Mouse (Mus musculus) layer of hippocampus, adult 9-10 months (tissue): ENCODE measurements around the gene Fam198a.
"Not testable (repeated sequence)": the region's sequence is repeated elsewhere in the genome, so short reads cannot be mapped to it uniquely, and the experiment has no call there.

Experiments used
- DNase-seq: peaks from one replicate; pipeline ENCODE4 v3.0.0; 2022; ENCODE audit warnings: low spot score

The Fam198a gene

DNA sequence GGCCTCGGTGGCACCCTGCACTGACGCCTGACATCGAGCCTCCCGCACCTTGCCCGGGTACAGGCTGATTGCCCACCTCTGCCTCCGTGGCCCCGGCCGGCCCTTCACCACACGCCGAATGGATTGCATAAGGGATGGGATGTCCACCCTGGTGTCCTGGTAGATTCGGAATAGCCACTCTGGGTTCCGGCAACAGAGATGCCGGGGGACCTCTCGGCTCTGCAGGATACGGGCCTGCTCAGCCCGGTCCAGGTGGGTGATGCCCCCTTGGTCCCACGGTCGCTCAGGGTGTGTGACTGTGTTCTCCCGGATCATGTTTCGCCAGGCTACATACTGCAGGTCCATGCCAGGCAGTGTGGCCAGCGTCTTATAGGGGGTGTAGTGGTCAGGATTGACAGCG is 31.4 kb downstream of the Fam198a start:
- no peak for DNase-seq

DNA sequence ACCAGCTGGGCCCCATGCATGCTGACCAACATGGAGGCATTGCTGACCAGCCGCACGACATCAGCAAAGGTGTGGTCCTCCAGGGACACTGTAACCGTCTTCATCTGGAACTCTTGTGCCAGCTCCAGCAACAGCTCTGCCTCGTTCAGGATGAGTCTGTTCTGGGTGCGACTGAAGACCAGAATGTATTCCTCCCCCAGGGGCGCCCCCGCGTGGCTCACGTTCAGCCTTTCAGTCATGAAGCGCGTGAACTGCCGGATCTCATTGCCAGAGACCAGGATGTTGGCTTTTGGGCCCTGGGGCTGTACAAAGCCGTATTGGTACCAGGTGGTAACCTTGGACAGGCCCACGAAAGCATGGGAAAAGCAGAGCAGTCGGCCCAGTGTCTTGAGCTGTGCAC is 31.9 kb downstream of the Fam198a start:
- DNase-seq: no peak

DNA sequence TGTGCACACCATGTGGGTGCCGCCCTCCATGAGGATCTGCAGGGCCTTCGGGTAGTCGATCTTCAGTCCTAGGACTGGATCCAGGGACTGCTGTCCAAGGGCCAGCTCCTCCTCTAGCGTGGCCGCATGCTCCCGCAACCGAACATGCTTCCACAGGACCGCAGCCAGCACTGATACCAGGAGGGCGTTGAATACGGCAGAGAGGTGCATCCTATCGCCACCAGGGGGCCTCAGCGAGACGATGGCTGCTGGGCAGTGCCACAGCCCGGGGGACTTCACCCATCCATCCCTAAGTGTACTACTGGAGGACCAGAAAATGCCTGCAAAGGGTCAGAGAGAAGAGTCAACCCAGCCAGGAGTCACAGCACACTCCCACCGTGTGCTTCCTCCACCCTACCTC is 32.7 kb downstream of the Fam198a start:
- no peak for DNase-seq

DNA sequence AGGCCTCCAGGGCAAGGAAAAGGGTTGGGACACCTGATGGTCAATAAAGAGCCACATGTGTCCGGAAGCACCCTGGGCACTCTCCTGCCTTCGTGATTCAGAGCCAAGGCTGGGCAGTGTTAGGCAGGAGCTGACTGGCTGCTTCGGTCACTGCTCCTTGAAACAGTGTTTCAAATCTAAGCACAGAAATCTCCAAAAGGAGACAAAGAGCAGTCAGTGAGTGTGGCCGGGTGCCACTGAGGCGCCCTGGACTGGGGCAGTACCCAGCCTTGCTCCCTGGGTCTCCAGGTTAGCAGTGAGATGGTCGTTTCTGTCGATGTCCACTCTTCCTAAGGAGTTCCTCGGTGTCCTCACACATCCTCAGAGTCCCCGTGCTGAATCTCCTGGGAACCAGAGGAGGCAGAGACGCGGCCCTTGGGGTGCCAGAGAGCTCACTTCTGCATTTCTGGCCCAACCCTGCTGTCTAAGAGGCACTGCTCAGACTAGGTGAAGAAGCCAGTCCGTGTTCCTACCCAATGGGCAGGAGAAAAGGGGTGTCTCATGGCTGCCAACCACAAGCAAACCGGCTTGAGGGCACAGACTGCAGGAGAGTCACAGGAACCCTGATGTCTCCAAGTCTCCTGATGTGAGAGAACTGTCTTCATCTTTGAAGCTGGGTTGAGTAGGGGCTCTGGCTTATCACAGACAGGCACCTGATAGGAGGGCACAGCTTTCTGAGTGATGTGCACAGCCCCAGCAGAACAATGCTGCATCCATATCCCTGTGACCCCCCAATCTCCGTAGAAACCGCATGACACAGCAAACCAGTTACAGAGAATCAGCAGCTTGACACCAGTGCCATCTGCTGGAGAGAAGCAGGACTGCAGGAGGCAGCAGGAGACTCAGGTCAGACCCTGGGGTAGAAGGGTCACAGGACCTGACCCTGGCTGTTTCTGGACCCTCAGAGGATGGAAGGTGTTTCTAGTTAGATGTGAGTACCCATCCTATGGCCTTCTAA is 34.0 kb downstream of the Fam198a start:
- peak; percentile 71 for DNase-seq

DNA sequence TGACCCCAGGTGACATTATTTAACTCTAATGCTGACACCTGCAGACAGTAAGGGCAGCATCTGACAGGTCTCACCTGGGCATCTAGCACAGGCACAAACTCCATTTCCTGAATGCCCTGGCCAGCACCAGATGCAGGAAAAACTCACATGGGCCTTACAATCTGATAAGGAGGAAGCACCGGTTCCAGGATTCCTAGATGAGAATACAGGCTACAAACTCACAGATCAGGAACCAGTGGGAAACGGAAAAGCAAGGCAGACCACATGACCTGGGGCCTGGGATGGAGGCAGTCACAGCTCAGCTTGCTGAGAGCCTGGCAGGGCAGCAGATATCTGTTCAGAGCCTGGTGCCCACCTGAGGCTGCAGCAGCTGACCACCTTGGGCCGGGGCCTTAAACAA is 38.1 kb downstream of the Fam198a start:
- DNase-seq: no peak

DNA sequence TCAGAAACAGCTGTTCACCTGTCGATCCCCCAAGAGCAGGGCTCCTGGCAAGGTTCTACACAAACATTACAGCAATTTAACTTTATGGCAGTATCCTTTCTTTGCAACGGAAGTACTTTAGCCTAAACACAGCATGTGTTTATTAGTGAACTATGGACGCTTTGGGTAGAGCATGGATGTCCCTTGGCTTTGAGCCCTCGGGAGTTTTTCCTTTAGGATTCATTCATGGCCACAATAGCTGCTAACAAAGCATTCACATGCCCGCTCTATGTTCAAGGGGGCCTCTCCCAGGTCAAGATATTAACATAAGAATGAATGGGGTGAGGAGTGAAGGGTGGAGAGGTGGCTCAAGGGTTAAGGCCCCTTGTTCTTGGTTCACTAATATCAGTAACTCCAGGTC is 38.7 kb downstream of the Fam198a start:
- DNase-seq: no peak

DNA sequence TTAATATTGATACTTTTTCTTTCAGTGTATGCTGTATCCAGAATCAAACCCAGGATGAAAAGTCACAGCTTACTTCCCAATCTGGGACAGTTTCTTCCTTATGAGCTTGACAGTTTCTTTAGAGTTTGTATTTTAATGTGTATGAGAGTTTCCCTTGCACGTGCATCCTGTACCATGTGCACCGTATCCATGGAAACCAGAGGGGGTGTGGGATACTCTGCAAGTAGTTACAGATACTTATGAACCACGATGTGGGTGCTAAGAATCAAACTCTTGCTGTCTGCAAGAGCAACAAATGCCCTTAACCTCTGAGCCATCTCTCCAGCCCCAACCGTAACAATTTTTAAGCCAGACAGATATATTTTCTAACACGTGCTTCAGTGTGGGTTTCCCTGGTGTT is 40.3 kb downstream of the Fam198a start:
- DNase-seq: no peak

DNA sequence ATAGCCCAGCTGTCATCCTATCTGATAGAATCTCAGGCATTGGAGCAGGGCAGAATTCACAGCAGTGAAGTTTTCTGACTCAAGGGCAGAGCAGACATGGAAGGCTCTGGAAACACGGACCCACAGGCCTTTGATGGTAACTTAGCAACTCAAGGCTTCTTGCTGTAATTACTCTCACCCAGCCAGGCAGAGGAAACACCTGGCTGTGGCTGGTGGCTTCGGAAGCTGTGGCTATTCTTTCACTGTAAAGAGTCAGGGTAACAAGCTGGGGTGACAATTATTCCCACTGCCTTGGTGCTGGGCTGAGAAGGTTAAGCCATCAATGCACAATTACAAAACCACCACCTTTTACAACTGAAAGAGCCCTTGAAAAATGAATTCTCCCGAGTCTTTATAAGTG is 42.3 kb downstream of the Fam198a start:
- no peak for DNase-seq

DNA sequence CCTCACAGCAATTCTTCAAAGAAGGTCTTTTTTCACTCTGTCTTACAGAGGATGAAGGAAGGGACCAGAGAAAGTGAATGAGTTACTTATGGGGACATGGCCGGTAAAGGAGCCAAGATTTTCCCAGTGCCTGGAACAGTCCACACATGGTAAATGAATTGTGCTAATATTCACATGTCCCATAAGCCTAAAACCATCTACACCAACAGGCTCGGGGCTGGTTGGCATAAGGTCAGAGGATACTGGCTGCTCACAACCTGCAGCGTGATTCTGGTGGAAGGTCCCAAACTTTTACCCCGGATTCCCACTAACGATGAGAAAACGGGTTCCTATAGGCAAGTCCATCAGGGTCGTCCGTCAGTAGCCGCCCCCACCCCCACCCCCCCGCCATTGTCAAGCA is 44.3 kb downstream of the Fam198a start:
- DNase-seq: no peak

DNA sequence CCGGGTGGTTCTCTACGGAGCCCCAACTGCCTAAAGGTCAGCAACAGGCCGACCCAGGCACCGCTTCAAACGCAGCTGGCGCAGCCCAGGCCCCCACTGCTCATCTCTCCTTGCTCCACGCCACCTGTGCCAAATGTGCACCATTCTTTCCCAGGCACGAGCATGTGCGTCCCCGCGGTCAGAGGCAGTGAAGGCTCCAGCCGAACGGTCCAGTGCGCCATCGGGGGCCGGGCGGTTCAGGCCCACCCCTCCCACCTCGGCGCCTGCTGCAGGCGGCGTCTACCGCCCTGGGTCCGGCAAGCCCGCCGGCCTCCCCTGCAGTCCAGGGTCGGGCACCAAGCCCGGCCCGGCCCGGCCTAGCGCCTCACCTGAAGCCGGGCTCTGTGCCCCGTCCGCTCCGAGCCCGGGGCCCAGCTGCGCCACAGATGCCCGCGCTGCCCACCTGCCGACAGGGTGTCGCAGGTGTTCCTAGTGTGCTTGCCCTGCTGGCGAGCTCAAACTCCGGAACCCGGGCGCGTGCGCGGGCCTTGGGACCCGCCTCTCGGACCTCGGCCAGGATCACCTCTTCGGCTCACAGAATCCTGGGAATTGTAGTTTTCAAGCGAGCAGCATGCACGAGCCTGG is 44.8 kb downstream of the Fam198a start:
- peak; percentile 65 for DNase-seq

DNA sequence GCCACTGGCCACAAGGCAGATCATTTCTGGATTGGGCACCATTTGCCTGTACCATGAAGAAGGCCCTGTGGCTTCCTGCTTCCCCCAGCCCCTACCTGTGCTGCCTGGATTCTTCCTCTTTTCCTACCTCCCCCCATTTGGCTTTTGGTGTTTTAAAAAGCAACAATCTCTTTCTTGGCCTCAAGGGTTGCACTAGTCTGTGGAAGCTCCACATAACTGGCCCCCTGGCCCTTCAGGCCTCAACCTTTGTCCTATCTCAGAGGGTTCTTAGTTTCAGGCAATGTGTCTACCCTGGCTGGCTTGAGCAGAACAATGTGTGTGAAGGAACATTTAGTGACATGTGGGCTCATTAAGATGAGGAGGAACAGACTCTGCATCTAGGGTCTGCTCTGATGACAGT is 46.2 kb downstream of the Fam198a start, which contains the start of gene Pomgnt2:
TSS of gene Pomgnt2 (minus strand) at position 101 of the 400 bp plus-strand sequence.
- no peak for DNase-seq

DNA sequence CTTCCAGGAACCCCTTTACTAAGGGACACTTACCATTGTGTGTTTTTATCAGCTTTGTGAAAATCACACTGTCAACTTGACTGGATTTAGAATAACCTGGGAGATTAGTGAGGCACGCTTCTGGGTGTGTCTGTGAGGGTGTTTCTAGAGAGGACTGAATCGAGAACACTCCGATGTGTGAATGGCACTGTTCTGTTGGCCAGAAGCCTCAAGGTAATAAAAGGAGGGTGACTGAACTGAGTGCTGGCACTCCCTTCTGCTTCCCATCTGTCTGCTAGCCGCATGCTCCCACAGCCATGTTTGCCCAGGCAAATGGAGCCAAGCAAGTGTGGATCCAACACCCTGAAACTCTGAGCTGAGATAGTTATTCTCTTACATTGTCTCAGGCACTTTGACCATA is 47.2 kb downstream of the Fam198a start:
- no peak for DNase-seq

DNA sequence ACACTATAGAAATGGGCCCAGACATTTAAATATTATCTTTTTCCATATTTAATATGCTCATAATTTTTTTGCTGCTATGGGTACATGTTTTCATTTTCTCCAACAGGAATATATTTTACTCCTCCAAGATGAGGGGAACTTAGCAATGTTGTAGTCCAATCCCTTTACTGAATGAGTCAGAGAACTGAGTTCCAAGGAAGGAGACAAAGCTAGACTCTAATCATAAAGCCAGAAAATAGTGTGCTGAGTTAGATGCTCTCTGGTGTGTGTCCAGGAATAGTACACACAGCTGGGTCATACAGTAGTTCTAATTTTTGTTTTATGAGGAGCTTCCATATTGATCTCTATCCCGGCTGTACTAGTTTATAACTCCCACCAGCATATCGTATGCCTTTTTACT is 55.4 kb downstream of the Fam198a start:
- no peak for DNase-seq

DNA sequence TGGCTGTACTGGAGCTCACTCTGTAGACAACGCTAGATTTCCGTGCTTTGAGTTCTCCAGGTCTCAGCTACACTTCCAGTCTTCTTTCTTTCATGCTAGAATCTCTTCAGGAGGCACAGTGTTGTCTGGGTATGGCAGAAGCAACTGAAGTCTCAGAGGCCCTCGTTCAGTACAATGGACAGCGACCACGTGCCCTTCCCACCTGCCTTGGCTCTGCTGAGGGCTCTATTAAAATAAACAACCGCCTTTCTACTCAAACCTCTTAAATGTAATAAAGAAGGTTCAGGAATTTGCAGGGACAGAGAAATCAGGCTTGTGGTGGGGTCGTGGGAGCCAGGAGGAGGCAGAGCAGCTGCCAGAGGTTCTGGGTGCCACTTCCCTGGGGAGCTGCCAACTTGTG is 55.8 kb downstream of the Fam198a start:
- DNase-seq: no peak

DNA sequence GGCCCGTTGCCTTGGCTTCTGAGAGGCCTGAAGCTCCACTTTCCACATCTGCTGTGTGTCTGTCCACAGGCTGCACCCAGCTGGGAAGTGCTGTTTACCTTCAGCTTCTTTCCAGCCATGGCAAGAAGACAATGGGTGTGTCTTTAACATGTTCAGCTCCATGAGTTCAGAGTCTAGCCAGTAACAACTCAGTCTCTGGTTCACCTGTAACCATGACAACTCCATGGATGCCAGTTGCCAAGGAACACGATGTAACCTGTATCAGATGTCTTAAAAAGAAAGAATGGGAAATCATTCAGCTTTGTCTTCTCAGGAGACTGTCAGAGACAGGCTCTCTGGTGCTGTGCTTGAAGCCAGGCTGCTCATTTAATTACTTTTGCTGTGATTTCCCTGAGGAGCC is 58.1 kb downstream of the Fam198a start:
- no peak for DNase-seq

DNA sequence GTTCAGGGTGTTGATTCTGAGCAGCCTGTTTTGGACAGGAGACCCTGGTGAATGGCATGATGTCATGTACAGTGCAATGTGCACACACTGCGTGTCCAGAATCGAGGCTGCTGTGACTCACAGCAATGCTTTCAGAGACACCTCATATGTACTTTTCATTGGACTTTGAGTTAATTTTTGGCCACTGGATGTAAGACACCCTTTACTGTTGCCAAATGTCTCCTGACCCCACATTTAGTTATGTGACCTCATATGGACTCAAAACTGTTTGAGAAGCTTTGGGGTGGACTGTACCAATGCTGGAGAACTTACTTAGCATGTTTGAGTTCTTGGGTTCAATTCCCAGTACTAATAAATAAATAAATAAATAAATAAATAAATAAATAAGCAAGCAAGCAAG is 60.0 kb downstream of the Fam198a start:
- no peak for DNase-seq

DNA sequence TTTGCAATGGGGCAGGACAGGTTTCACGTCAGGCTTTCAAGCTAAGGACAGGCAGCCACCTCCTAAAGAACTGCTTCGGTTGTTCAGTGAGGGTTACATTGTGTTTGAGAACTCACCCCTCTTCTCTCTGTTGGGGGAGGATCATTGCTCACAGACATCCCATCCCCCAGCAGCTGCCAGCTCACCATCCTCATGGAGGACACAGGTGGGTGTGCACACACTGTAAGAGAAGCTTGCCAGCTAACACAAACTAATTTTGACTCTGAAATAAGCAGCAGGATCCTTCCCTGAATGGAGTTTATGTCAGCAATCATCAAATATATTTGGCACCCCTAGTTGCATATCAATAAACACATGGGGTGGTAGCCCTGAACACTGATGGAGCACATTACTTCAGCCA is 62.0 kb downstream of the Fam198a start:
- DNase-seq: no peak

DNA sequence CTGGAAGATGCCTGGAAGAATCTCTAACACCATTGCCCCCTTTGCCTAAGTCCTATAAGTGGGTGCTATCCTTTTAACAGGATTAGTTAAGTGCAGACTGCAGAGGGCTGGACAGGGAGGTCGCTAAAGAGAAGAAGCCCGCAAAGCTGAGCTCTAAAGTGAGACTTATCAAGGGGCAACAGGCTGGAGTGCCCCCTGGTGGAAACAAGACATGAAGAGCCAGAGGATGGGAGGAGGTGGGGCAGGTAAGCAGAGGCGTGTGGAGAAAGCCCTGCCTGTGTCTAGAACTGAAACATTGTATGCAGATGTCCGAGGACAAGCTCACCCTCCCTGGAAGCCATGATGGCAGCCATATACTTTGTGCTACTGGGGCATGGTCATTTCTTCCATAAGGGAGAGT is 62.8 kb downstream of the Fam198a start:
- DNase-seq: no peak

DNA sequence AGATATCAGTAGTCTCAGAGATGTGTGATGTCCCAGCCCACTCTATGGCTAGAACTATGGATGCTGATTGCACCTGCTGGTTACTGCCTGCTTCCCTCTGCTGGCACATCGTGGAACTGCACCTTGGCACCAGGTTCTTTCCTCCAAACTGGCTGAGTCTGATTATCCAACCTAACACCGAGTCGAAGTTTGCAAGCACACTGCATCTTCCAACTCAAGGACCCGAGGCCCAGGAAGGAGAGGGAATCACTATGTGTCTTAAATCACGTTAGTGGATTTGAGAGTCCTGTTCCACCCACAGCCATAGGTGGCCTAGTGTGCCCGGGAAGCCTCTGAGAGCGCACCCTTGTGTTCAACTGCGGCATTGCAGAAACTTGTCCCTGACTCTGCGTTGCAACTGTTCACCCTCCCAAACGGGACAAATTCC is 63.5 kb downstream of the Fam198a start:
- peak; percentile 65 for DNase-seq

DNA sequence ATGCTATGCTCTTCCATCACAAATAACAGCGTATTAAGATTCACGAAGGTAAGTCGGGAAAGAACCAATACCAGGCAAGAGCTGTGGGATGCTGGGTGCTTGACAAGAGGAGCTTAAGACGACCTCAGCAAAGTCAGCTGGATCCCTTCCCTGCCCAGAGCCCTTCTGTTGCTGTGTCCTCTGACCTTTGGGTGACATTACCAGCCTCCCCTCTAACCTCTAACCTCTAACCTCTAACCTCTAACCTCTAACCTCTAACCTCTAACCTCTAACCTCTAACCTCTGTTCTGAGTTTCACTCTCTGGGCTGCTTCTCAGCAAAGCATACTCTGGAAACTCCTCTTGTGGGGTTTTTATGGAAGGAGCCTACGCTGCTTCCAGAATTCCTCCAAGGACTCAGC is 67.3 kb downstream of the Fam198a start:
- no peak for DNase-seq

DNA sequence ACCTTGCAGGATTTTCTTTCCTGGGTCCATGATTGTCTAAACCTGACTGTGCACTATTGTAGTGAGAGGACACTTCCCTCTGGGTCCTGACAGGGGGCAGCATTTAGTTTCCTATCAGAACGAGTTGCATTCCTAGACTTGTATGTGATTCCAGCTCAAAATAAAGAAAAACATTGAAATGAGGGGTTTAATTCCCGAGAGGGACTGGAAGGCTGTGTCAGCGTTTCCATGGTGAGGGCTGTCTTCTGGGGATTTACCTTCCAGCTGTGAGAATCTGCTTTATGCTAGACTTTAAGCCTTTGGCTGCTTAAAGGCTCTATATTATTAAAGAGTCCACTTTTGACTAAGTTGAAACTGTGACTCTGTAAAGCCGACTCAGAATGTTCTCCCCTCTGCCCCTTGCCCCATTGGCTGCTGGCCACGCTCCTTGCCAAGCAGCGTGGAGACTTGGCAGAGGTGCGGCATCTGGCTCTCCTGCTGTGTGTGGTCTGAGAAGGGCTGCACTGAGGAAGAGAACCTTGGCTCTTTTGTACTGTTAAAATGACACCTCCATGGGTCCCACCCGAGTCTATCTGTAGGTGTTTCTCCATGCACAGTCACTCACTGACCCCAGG is 68.1 kb downstream of the Fam198a start:
- DNase-seq: no peak

DNA sequence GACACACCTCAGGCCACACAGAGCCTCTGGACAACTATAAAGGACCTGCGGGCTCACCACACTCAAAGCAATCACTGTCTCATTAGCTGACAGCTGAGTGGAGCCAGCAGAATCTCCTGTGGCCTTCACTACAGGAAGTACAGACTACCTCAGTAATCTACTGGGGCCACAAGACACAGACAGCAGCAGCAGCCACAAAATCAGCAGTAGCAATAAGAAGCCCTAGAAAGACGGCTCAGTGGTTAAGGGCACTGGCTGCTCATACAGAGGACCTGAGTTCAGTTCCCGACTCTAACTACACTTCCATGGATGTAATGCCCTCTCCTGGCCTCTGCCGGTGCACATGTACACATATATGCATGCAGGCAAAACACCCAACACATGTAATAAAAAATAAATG is 69.5 kb downstream of the Fam198a start:
- no peak for DNase-seq

DNA sequence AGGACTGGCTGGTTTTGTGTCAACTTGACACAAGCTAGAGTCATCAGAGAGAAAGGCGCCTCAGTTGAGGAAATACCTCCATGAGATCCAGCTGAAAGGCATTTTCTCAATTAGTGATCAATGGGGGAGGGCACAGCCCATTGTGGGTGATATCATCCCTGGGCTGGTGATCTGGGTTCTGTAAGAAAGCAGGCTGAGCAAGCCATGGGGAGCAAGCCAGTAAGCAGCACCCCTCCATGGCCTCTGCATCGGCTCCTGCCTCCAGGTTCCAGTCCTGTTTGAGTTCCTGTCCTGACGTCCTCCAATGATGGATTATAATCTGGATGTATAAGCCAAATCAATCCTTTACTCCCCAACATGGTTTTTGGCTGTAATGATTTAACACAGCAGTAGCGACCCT is 70.4 kb downstream of the Fam198a start:
- not testable (repeated sequence) for DNase-seq
